Mouse (Mus musculus) limb, embryonic 10.5 days (tissue): ENCODE data around the gene Gcm1. TPM values are rescaled to one million over a fixed set of nuclear protein-coding genes. Genes with fewer than 3 reads are reported as not detected.

Experiments used
- DNase-seq: peaks from one replicate; pipeline ENCODE4 v3.0.0-alpha.2; 2017; ENCODE audit warnings: low spot score
- H3K27ac ChIP-seq: fragments of 300-500 bp; sonication (generic); 2 replicates; pipeline ENCODE4 v1.5.1; 2016; ENCODE audit warnings: mild to moderate bottlenecking
- H3K27me3 ChIP-seq: fragments of 300-500 bp; sonication (generic); 2 replicates; pipeline ENCODE4 v1.6.1; 2016; ENCODE audit warnings: low read depth, mild to moderate bottlenecking; ENCODE audit not compliant: poor library complexity, severe bottlenecking
- H3K36me3 ChIP-seq: fragments of 300-500 bp; sonication (generic); 2 replicates; pipeline ENCODE4 v1.6.1; 2016; ENCODE audit warnings: mild to moderate bottlenecking, moderate library complexity
- H3K4me1 ChIP-seq: fragments of 300-500 bp; sonication (generic); 2 replicates; pipeline ENCODE4 v1.6.1; 2016
- H3K4me3 ChIP-seq: fragments of 300-500 bp; sonication (generic); 2 replicates; pipeline ENCODE4 v1.5.1; 2016; ENCODE audit warnings: mild to moderate bottlenecking, moderate library complexity
- H3K9me3 ChIP-seq: fragments of 300-500 bp; sonication (generic); replicated peaks from 2 replicates; pipeline ENCODE4 v1.6.1; 2016; ENCODE audit warnings: mild to moderate bottlenecking
- WGBS: fragments of 180-500 bp; shearing (Covaris S2); methylation state at CpG from one replicate; pipeline ENCODE4 v1.1.7; 2016; 5-methylcytosine and 5-hydroxymethylcytosine counted together
- polyA plus RNA-seq: library from polyadenylated mRNA; unstranded; fragments of >200 nt; fragmentation: Nextera tagmentation; extraction: Ambion mirVana; gene quantifications from 2 replicates; pipeline ENCODE4 v1.2.1, GENCODE M21; 2016

The Gcm1 gene
- polyA plus RNA-seq, 1 experiment from 2014 or later, result not detected

DNA sequence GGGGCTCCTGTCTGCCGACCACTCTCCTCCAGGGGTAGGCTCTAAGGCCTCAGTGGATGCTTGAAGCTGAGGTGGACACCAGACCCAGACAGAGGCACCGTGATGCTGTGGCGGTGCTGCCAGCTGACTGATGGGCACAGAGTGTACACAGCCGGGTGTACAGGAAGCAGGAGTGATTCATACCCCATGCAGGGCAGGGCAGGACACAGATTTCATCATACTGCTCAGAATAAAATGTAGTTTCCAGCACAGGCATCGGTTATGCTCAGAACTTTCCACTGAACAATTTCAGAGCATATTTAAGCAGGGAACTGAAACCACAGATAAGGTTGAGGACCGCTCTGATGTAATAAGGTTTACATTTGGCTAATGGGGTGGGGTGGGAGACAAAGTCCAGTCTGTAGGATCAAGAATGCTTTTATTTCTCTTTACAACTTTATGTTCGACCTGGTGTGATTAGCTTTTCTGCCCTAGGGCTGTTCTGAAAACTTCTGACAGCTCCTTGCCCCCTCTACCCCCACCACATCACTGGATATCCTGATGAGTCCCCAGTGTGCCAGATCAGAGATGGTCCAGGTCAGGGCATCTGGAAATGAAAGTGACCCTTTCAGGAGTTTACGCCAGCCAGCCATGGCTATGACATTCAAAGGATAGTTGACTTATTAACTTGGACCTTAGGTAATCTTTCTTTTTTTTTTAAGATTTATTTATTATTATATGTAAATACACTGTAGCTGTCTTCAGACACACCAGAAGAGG lies 29.4 kb upstream of the Gcm1 start:
- peaks cover 10% of the 10 kb centered on the region for H3K4me1 ChIP-seq
- DNase-seq, result no peak
- WGBS, result 81% methylated on average over 8 of the region's 8 CpGs
- no peaks in the 10 kb centered on the region for H3K36me3 ChIP-seq
- no peak overlapping the region for H3K27ac ChIP-seq
- no peaks in the 10 kb centered on the region for H3K27me3 ChIP-seq
- no peak overlapping the region for H3K4me3 ChIP-seq
- no peaks in the 10 kb centered on the region for H3K9me3 ChIP-seq

DNA sequence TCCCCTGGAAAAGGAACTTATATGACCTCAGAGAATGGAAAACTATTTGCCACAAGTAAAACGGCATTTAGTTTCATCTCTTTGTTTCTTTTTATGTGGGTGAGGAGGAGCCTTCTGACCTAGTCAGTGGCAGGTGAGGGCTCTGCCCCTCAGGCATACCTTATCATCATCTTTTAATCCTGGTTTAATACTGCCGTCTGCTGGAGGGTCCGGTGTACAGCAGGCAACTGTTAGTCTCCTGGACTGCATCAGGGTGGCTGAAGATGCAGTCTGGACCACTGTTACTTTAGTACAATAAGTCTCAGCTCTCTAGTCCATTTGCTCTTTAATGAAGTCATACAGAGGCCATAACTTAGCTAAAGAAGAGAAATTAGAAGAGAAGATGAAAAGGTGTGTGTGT lies 26.9 kb upstream of the Gcm1 start:
- no peaks in the 10 kb centered on the region for H3K9me3 ChIP-seq
- H3K4me1 ChIP-seq, result peaks cover 10% of the 10 kb centered on the region
- H3K27me3 ChIP-seq, result no peaks in the 10 kb centered on the region
- no peak overlapping the region for H3K4me3 ChIP-seq
- DNase-seq, result peak; percentile 68
- no peaks in the 10 kb centered on the region for H3K36me3 ChIP-seq
- WGBS, result 24% methylated on average over 3 of the region's 3 CpGs
- H3K27ac ChIP-seq, result no peak overlapping the region

DNA sequence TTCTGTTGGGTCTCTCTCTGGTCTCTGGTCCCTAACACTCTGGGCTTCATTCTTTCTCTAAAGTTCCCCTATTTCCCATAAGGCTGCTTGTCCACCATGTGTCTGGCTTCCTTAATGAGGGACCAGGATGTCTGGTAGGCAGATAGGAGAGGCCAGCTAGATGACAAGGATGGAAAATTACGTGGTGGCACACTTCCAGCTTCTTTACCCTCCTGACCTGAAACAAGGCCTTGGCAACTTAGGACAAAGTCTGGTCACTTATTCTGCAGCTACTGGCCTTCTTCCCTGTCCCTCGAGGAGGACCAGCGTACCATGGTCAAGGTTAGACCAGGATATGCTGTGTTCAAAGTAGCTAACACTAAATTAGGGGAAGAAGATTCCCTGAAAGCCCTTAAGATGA lies 24.6 kb upstream of the Gcm1 start:
- Histone ChIP-seq H3K27ac (no peak overlapping the region), H3K27me3 (no peaks in the 10 kb centered on the region), H3K9me3 (no peaks in the 10 kb centered on the region), H3K4me3 (no peak overlapping the region), H3K4me1 (0 out of 2 replicates have a peak, but pooled peaks cover 1% of the 10 kb centered on the region), H3K36me3 (no peaks in the 10 kb centered on the region)
- WGBS, result 84% methylated on average over 3 of the region's 3 CpGs
- DNase-seq, result no peak

DNA sequence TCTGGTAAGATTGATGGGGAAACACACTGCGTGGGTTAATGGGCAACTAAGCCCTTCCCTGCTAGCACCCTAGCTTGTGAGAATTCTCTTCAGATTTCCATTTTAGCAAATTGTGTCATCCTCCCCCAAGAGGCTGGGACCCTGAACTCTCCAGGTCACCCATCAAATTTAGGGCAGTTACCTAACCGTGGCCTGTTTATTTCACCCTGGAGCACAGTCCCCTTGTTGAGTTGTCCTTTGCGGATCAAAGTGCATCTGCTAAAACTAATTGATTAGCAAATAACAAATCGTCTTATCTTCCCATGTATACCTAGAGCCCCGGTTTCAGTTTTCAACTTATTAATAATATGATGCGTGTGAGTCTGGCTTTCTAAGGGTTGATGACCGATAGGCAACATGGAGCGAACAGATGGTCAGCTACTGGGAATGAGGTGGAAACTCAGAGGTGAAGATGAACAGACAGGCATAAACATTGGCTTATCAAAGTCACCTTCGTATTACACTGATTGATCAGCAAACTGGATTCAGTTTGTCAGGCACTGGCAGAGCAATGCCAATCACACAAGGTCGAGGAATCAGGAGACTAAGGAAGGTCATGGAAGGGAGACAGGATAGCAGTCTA lies 20.8 kb upstream of the Gcm1 start:
- no peaks in the 10 kb centered on the region for H3K36me3 ChIP-seq
- no peaks in the 10 kb centered on the region for H3K9me3 ChIP-seq
- H3K4me1 ChIP-seq, result no peaks in the 10 kb centered on the region
- H3K4me3 ChIP-seq, result no peak overlapping the region
- no peak for DNase-seq
- no peak overlapping the region for H3K27ac ChIP-seq
- H3K27me3 ChIP-seq, result no peaks in the 10 kb centered on the region
- WGBS, result 91% methylated on average over 10 of the region's 10 CpGs

DNA sequence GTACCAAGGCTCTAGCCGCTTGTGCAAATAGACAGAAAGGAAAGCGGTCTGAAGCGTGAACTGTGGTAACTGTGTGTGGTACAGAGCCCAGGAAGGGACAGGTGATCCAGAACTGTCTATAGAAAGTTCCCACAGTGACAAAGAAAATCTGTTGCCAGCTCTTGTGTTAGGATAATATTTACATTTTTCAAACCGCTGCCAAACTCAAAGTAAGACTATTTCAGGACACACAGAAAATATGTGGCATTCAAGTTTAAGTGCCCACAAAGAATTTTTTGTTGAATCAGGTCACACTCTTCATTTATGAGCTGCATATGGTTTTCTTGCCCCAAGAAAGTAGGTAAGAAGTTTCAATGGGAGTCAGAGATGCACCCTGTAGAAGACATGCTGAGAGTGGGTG lies 18.8 kb upstream of the Gcm1 start:
- Histone ChIP-seq H3K4me1 (no peaks in the 10 kb centered on the region), H3K36me3 (no peaks in the 10 kb centered on the region), H3K27me3 (no peaks in the 10 kb centered on the region), H3K27ac (no peak overlapping the region), H3K4me3 (no peak overlapping the region), H3K9me3 (no peaks in the 10 kb centered on the region)
- WGBS, result 92% methylated on average over 4 of the region's 4 CpGs
- DNase-seq, result no peak

DNA sequence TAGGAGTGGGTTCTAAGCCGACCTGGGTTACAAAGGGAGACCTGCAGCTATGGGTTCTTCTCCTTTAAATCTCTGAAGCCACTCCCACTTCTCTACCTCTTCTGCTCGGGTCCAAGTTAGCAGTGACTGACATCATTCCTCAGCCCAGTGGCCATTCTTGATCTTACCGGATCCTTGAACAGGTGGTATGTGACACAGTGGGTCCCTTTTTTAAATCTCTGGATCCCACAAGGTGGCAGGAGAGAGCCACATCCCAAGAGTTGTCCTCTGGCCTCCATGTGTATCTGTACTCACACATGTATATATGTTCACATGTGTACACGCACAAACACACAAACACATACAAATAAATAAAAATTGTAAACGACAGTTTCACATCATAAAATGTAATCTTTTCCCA lies 16.4 kb upstream of the Gcm1 start:
- Histone ChIP-seq H3K36me3 (no peaks in the 10 kb centered on the region), H3K27me3 (no peaks in the 10 kb centered on the region), H3K4me1 (no peaks in the 10 kb centered on the region), H3K4me3 (no peak overlapping the region), H3K27ac (no peak overlapping the region), H3K9me3 (no peaks in the 10 kb centered on the region)
- WGBS, result 85% methylated on average over 5 of the region's 5 CpGs
- no peak for DNase-seq

DNA sequence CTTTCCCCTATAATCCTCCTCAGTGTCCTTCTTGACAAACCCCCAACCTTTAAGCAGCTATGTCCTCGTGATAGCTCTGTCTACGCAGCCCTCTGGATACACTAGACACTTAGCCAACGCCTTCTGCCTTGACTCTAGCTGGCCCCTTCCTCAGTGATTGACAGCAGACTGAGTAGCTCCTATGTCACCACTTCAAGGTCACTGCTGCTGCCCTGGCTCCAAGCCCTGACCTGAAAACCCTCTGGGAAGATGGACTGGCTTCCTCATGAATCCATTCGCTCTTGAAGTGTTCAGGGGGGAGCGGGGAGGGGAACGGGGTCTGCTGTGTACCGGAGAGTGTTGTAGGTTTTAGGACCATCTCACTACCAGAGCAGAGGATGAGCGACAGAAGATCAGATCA lies 15.9 kb upstream of the Gcm1 start:
- no peak for DNase-seq
- H3K27me3 ChIP-seq, result no peaks in the 10 kb centered on the region
- 89% methylated on average over 8 of the region's 8 CpGs for WGBS
- no peak overlapping the region for H3K4me3 ChIP-seq
- H3K4me1 ChIP-seq, result no peaks in the 10 kb centered on the region
- H3K9me3 ChIP-seq, result no peaks in the 10 kb centered on the region
- H3K36me3 ChIP-seq, result no peaks in the 10 kb centered on the region
- H3K27ac ChIP-seq, result no peak overlapping the region

DNA sequence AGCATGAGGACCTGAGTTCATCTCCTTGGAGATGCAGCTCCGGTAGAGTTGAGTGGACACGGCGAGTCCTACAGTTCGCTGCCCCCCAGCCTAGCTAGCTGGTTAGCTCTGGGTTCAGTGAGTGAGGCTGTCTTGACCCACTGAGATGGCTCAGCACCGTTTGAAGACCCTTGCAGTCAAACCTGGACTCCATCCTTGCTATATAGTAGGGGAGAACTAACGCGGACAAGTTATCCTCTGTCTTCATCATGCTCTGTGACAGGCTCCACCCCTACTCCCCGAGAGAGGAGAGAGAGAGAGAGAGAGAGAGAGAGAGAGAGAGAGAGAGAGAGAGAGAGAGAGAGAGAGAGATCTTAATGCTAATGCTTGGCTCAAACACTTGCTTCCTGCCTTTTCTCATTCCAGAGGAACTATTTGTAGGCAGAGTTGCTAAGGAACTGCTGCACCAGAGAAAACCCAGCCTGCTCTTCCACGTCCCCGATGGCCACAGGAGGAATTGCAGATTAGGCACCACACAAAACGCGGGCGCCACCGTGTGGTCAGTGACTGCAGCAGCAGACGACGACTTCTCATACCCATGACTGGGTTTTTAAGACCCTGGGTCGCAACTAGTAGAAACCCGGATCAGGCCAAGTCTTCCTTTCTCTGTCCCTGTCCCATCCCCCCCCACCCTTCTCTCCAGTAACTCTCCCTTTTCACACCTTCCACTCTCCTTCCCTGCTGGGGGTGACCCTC lies 12.8 kb upstream of the Gcm1 start:
- peak; percentile 89 for DNase-seq
- Histone ChIP-seq H3K9me3 (no peaks in the 10 kb centered on the region), H3K4me1 (no peaks in the 10 kb centered on the region)

DNA sequence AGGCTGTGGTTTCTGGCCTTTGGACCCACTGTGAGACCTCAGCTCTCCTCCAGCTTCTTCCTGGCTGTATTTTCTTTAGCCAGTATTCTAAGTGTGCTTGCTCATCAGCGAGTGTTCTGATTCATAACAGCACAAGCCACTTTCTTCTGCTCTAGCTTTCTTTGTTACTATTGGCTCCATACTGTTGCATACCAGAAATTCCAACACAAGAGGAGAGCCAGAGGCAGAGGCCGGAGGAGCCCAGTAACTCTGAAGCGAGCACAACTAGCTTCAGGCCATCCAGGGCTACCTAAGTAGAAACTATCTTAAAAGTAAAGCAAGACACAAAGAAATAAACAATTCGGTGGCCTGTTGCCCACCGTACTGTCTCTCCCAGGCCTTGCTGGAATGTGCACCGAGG lies 6.6 kb upstream of the Gcm1 start:
- Histone ChIP-seq H3K4me1 (peaks cover 8% of the 10 kb centered on the region; the same call in 1 of the 2 replicates), H3K27me3 (no peaks in the 10 kb centered on the region), H3K9me3 (no peaks in the 10 kb centered on the region), H3K27ac (no peak overlapping the region), H3K36me3 (no peaks in the 10 kb centered on the region), H3K4me3 (no peak overlapping the region)
- no peak for DNase-seq
- 71% methylated on average over 6 of the region's 6 CpGs for WGBS

More for the DNA sequence above, 12.8 kb upstream of the Gcm1 start:
- Histone ChIP-seq H3K36me3 (no peaks in the 10 kb centered on the region), H3K4me3 (no peak overlapping the region), H3K27me3 (no peaks in the 10 kb centered on the region), H3K27ac (no peak overlapping the region)
- 44% methylated on average over 18 of the region's 18 CpGs for WGBS

DNA sequence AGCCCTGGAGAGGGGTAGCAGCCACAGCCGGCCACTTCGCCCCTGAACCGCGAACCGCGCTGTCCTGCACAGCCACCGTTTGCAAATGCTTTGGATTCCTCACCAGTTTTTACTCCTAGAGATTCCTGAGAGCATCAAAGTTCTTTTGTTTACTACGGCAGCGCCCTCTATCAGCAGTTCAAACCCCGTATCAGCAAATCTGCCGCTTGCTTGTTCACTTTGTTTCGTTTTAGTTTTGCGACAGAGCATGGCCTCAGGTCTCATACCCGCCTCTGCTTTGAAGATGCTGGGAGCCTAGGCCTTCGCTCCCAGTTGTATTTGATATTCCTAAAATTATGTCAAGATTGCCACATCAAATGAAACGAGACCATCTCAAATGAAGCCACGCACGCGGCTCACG lies 5.0 kb upstream of the Gcm1 start:
- WGBS, result 54% methylated on average over 20 of the region's 20 CpGs
- Histone ChIP-seq H3K27me3 (no peaks in the 10 kb centered on the region), H3K4me3 (no peak overlapping the region), H3K27ac (no peak overlapping the region), H3K36me3 (no peaks in the 10 kb centered on the region), H3K9me3 (no peaks in the 10 kb centered on the region), H3K4me1 (peaks cover 18% of the 10 kb centered on the region)
- DNase-seq, result no peak

DNA sequence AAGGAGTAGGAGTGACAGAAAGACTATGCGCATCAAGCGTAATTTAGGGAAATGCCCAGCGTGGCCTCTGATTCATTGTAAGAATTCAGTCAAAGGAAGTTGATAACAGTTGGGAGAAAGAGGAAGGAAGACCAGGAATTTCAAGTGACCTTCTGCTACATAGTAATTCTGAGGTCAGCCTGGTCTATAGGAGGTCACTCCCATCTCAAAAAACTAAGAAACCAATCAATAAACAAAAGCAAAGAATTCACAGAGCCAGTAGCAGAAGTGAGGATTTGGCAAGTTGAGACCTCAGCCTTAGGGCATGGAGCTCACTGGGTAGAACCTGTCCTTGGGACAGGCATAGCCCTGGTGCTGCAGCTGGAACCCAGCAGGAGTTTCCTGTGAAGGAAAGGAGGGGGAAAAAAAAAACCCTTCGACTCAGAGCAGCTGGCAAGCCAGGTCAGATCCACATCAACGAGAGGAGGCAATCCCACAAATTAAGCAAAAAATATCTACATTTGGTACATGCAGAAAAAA lies 1.2 kb upstream of the Gcm1 start:
- no peak for DNase-seq
- Histone ChIP-seq H3K9me3 (no peaks in the 10 kb centered on the region), H3K27me3 (no peaks in the 10 kb centered on the region), H3K4me3 (no peak overlapping the region), H3K36me3 (no peaks in the 10 kb centered on the region), H3K27ac (0 out of 2 replicates have a peak overlapping the region, but pooled peaks have one; percentile 36), H3K4me1 (peaks cover 15% of the 10 kb centered on the region)
- 48% methylated on average over 5 of the region's 5 CpGs for WGBS

DNA sequence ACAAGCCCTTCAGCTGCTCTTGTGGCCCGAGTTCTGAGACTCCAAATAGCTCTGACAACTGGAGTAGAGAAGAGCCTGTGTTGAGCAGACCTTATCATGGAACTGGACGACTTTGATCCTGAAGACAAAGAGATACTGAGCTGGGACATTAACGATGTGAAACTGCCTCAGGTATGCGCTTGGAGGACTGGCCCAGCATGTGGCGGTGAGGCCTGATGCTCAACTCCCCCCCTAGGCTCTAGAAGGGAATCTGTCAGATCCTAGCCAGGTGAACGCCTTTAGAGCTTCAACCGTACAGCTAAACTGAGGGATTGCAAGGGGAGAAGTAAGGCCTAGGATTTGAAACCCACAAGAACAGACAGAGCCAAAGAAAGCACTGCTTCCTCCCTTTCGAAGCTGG lies 2.1 kb downstream of the Gcm1 start:
- 70% methylated on average over 8 of the region's 8 CpGs for WGBS
- H3K27me3 ChIP-seq, result no peaks in the 10 kb centered on the region

DNA sequence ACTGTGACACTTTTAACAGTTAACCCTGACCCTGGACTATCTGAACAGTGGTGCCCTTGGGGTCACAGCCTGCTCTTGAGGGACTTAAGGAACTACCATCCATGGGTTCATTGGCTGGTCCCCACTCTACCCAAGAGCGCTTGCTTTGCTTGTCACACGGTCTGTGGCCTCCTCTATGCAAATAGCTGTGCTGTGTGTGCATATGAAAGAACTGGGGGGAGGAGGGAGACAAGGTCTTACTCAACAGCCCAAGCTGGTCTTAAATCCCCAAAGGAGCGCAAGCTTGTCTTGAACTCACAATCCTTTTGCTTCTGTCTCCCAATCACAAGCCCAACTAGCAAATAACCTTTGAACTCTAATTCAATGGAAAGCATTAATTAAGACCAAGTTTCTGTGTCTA lies 2.6 kb downstream of the Gcm1 start:
- Histone ChIP-seq H3K9me3 (no peaks in the 10 kb centered on the region), H3K27ac (no peak overlapping the region), H3K4me3 (no peak overlapping the region), H3K4me1 (peaks cover 15% of the 10 kb centered on the region), H3K27me3 (no peaks in the 10 kb centered on the region), H3K36me3 (no peaks in the 10 kb centered on the region)
- no peak for DNase-seq
- WGBS, result 78% methylated on average over 3 of the region's 3 CpGs

More for the DNA sequence above, 2.1 kb downstream of the Gcm1 start:
- no peaks in the 10 kb centered on the region for H3K36me3 ChIP-seq
- DNase-seq, result no peak
- H3K27ac ChIP-seq, result no peak overlapping the region
- peaks cover 15% of the 10 kb centered on the region for H3K4me1 ChIP-seq
- no peaks in the 10 kb centered on the region for H3K9me3 ChIP-seq
- no peak overlapping the region for H3K4me3 ChIP-seq
